Mouse (Mus musculus) neural tube, embryonic 12.5 days (tissue): Measurements from ENCODE around the gene Taf1a. TPM values are rescaled to one million over a fixed set of nuclear protein-coding genes. Genes with fewer than 3 reads are reported as not detected.
A peak's percentile ranks its signal among the peaks of the same experiment; 100 is the strongest.
"Not testable (repeated sequence)": the region's sequence is repeated elsewhere in the genome, so short reads cannot be mapped to it uniquely, and the experiment has no call there.

Experiments
- ATAC-seq: fragments of 200-750 bp; cut with Nextera tagmentation; 2 replicates; pipeline ENCODE4 v1.8.0; 2017; ENCODE audit warnings: low read depth, mild to moderate bottlenecking, moderate TSS enrichment, moderate library complexity; ENCODE audit not compliant: low FRiP score
- H3K27ac ChIP-seq: fragments of 300-500 bp; sonication (generic); 2 replicates; pipeline ENCODE4 v1.5.1; 2016
- H3K27me3 ChIP-seq: fragments of 300-500 bp; sonication (generic); replicated peaks from 2 replicates; pipeline ENCODE4 v1.6.1; 2016; ENCODE audit warnings: mild to moderate bottlenecking
- H3K36me3 ChIP-seq: fragments of 300-500 bp; sonication (generic); 2 replicates; pipeline ENCODE4 v1.6.1; 2016; ENCODE audit warnings: mild to moderate bottlenecking
- H3K4me1 ChIP-seq: fragments of 300-500 bp; sonication (generic); 2 replicates; pipeline ENCODE4 v1.6.1; 2016
- H3K4me2 ChIP-seq: fragments of 300-500 bp; sonication (generic); replicated peaks from 2 replicates; pipeline ENCODE4 v1.6.1; 2016; ENCODE audit warnings: mild to moderate bottlenecking
- H3K4me3 ChIP-seq: fragments of 300-500 bp; sonication (generic); 2 replicates; pipeline ENCODE4 v1.5.1; 2016
- H3K9ac ChIP-seq: fragments of 300-500 bp; sonication (generic); 2 replicates; pipeline ENCODE4 v1.6.1; 2016; ENCODE audit warnings: mild to moderate bottlenecking
- H3K9me3 ChIP-seq: fragments of 300-500 bp; sonication (generic); 2 replicates; pipeline ENCODE4 v1.6.1; 2016; ENCODE audit warnings: mild to moderate bottlenecking
- WGBS: fragments of 180-500 bp; shearing (Covaris S2); methylation state at CpG from one replicate; pipeline ENCODE4 v1.1.7; 2016; 5-methylcytosine and 5-hydroxymethylcytosine counted together
- polyA plus RNA-seq: library from polyadenylated mRNA; unstranded; fragments of >200 nt; fragmentation: Nextera tagmentation; extraction: Ambion mirVana; gene quantifications from 2 replicates; pipeline ENCODE4 v1.2.1, GENCODE M21; 2016

Taf1a gene
- polyA plus RNA-seq = 17.7 and 18.7 TPM in 2 replicates

GRCm38 (mm10) chr1:183388426-183389406 is at the start of gene Taf1a:
Gene Taf1a (plus strand): TSS chr1:183388981.
- peak within 1 kb of the TSS; percentile 87 for H3K4me2 ChIP-seq
- peaks cover 8% of the 10 kb centered on the region; the same call in 1 of the 2 replicates for H3K27me3 ChIP-seq
- peaks cover 8% of the 10 kb centered on the region for H3K4me1 ChIP-seq
- peak; percentile 99 for ATAC-seq
- peaks cover 8% of the 10 kb centered on the region; the same call in 1 of the 2 replicates for H3K36me3 ChIP-seq
- 6% methylated on average over 44 of the region's 44 CpGs for WGBS
- H3K9me3 ChIP-seq = no peaks in the 10 kb centered on the region
- H3K9ac ChIP-seq = peak within 1 kb of the TSS; percentile 50
- no peak within 1 kb of the TSS for H3K27ac ChIP-seq
- H3K4me3 ChIP-seq = peak within 1 kb of the TSS; percentile 69

- not testable (repeated sequence) for H3K9me3 ChIP-seq, H3K4me3 ChIP-seq, H3K27me3 ChIP-seq, H3K4me2 ChIP-seq, H3K9ac ChIP-seq, ATAC-seq, H3K27ac ChIP-seq
- WGBS = 92% methylated on average over 1 of the region's 1 CpGs
- Histone ChIP-seq H3K4me1 (peaks cover 12% of the 10 kb centered on the region), H3K36me3 (peaks cover 28% of the 10 kb centered on the region)
These were observed 45.9 kb upstream of the Taf1a start for GRCm38 (mm10) chr1:183342902-183343301.

GRCm38 (mm10) chr1:183344886-183345816 is 43.6 kb upstream of the Taf1a start:
- H3K4me1 ChIP-seq = peaks cover 12% of the 10 kb centered on the region
- H3K9ac ChIP-seq = peak overlapping the region; percentile 88
- H3K4me3 ChIP-seq = peak overlapping the region; percentile 91
- H3K27ac ChIP-seq = peak overlapping the region; percentile 47
- WGBS = under 1% methylated on average over 72 of the region's 72 CpGs
- no peaks in the 10 kb centered on the region for H3K27me3 ChIP-seq
- H3K4me2 ChIP-seq = peak overlapping the region; percentile 92
- peaks cover 27% of the 10 kb centered on the region for H3K36me3 ChIP-seq
- H3K9me3 ChIP-seq = no peaks in the 10 kb centered on the region
- peak; percentile 98 for ATAC-seq

GRCm38 (mm10) chr1:183345817-183346195 is 43.0 kb upstream of the Taf1a start:
- WGBS = 12% methylated on average over 10 of the region's 10 CpGs
- peak overlapping the region; percentile 88 for H3K9ac ChIP-seq
- peak overlapping the region; percentile 92 for H3K4me2 ChIP-seq
- peak overlapping the region; percentile 47; the same call in 1 of the 2 replicates for H3K27ac ChIP-seq
- peaks cover 12% of the 10 kb centered on the region for H3K4me1 ChIP-seq
- no peaks in the 10 kb centered on the region for H3K27me3 ChIP-seq
- peaks cover 21% of the 10 kb centered on the region for H3K36me3 ChIP-seq
- no peaks in the 10 kb centered on the region for H3K9me3 ChIP-seq
- H3K4me3 ChIP-seq = peak overlapping the region; percentile 91
- ATAC-seq = no peak; the same call in none of the 2 replicates

- Histone ChIP-seq H3K9me3 (no peaks in the 10 kb centered on the region), H3K27ac (no peak overlapping the region), H3K4me1 (peaks cover 9% of the 10 kb centered on the region), H3K9ac (no peak overlapping the region), H3K36me3 (peaks cover 31% of the 10 kb centered on the region), H3K4me3 (no peak overlapping the region), H3K27me3 (no peaks in the 10 kb centered on the region), H3K4me2 (no peak overlapping the region)
- WGBS = 31% methylated on average over 6 of the region's 6 CpGs
- ATAC-seq = no peak
These were observed 38.9 kb upstream of the Taf1a start for GRCm38 (mm10) chr1:183349840-183350239.

- Histone ChIP-seq H3K4me3 (no peak overlapping the region), H3K4me1 (no peaks in the 10 kb centered on the region), H3K27ac (no peak overlapping the region), H3K9ac (no peak overlapping the region), H3K9me3 (no peaks in the 10 kb centered on the region), H3K4me2 (no peak overlapping the region), H3K27me3 (no peaks in the 10 kb centered on the region), H3K36me3 (peaks cover 71% of the 10 kb centered on the region)
- 96% methylated on average over 3 of the region's 3 CpGs for WGBS
- no peak for ATAC-seq
These were observed 29.9 kb upstream of the Taf1a start for GRCm38 (mm10) chr1:183358901-183359300.

- Histone ChIP-seq H3K9ac (no peak overlapping the region), H3K9me3 (no peaks in the 10 kb centered on the region), H3K27me3 (no peaks in the 10 kb centered on the region), H3K4me1 (no peaks in the 10 kb centered on the region), H3K4me3 (no peak overlapping the region), H3K27ac (no peak overlapping the region), H3K4me2 (no peak overlapping the region), H3K36me3 (peaks cover 57% of the 10 kb centered on the region)
- 93% methylated on average over 5 of the region's 5 CpGs for WGBS
- no peak for ATAC-seq
These were observed 26.5 kb upstream of the Taf1a start for GRCm38 (mm10) chr1:183362301-183362700.

GRCm38 (mm10) chr1:183362729-183363576 is 25.8 kb upstream of the Taf1a start:
- Histone ChIP-seq H3K27ac (no peak overlapping the region), H3K4me3 (no peak overlapping the region), H3K9me3 (no peaks in the 10 kb centered on the region), H3K27me3 (no peaks in the 10 kb centered on the region), H3K4me1 (peaks cover 5% of the 10 kb centered on the region; the same call in 1 of the 2 replicates), H3K36me3 (peaks cover 50% of the 10 kb centered on the region), H3K9ac (no peak overlapping the region), H3K4me2 (no peak overlapping the region)
- 89% methylated on average over 14 of the region's 14 CpGs for WGBS
- no peak for ATAC-seq

- no peak for ATAC-seq
- H3K27ac ChIP-seq = no peak overlapping the region
- H3K9ac ChIP-seq = no peak overlapping the region
- WGBS = 95% methylated on average over 5 of the region's 5 CpGs
- no peak overlapping the region for H3K4me3 ChIP-seq
- H3K4me1 ChIP-seq = peaks cover 10% of the 10 kb centered on the region
- H3K27me3 ChIP-seq = no peaks in the 10 kb centered on the region
- H3K4me2 ChIP-seq = no peak overlapping the region
- H3K9me3 ChIP-seq = no peaks in the 10 kb centered on the region
- H3K36me3 ChIP-seq = peaks cover 45% of the 10 kb centered on the region
These were observed 25.3 kb upstream of the Taf1a start for GRCm38 (mm10) chr1:183363577-183363867.

GRCm38 (mm10) chr1:183366361-183366760 is 22.4 kb upstream of the Taf1a start:
- ATAC-seq = no peak
- Histone ChIP-seq H3K9me3 (no peaks in the 10 kb centered on the region), H3K4me3 (no peak overlapping the region), H3K4me1 (peaks cover 18% of the 10 kb centered on the region), H3K27ac (no peak overlapping the region), H3K4me2 (no peak overlapping the region), H3K9ac (no peak overlapping the region), H3K36me3 (peaks cover 21% of the 10 kb centered on the region), H3K27me3 (no peaks in the 10 kb centered on the region; the same call in 1 of the 2 replicates)
- 86% methylated on average over 5 of the region's 5 CpGs for WGBS

GRCm38 (mm10) chr1:183368601-183369400 is 20.0 kb upstream of the Taf1a start:
- Histone ChIP-seq H3K4me1 (peaks cover 18% of the 10 kb centered on the region), H3K4me2 (peak overlapping the region; percentile 94), H3K9me3 (no peaks in the 10 kb centered on the region), H3K9ac (peak overlapping the region; percentile 91), H3K4me3 (peak overlapping the region; percentile 88), H3K27me3 (no peaks in the 10 kb centered on the region; the same call in 1 of the 2 replicates), H3K27ac (no peak overlapping the region; the same call in 1 of the 2 replicates), H3K36me3 (peaks cover 11% of the 10 kb centered on the region)
- peak; percentile 80 for ATAC-seq
- WGBS = 2% methylated on average over 56 of the region's 56 CpGs
